Mouse (Mus musculus): Measurements from ENCODE around the gene Lrrc7. TPM values are rescaled to one million over a fixed set of nuclear protein-coding genes. Genes with fewer than 3 reads are reported as not detected.

The Lrrc7 gene
- total and polyA plus RNA-seq, 3 experiments: 0.07 TPM; not detected in 2

- no peak overlapping the region for H3K4me2 ChIP-seq (ENCODE audit: insufficient read depth, low read depth, poor library complexity, severe bottlenecking)
- H3K36me3 ChIP-seq (replicated peaks in 1 of 2; ENCODE audit: control insufficient read depth in 1 of 2, insufficient read depth in 1 of 2, low read length in 1 of 2): no peaks in the 10 kb centered on the region
- dilution Hi-C loops (cut with MboI; ENCODE audit: extremely low pct_ligation_motif_present, extremely low pct_unique_long_range_greater_than_20kb, low sequenced_read_pairs): no loop called here
- H3K4me1 ChIP-seq (ENCODE audit: control insufficient read depth in 1 of 2, insufficient read depth in 2 of 2): peaks cover 0 to 4% of the 10 kb centered on the region in 2 experiments; a peak in 1 of 4 replicates
- DNase-seq (ENCODE audit: extremely low read depth): no peak
- no peak overlapping the region for H3K4me3 ChIP-seq (replicated peaks in 1 of 3; ENCODE audit: low read depth in 2 of 3, low read length in 2 of 3, poor library complexity in 1 of 3)
- H3K9me3 ChIP-seq (replicated peaks; ENCODE audit: low read length): no peaks in the 10 kb centered on the region
- in situ Hi-C loops (cut with MboI; ENCODE audit: low pct_ligation_motif_present, low pct_unique_long_range_greater_than_20kb, low sequenced_read_pairs): no loop called here
- H3K27me3 ChIP-seq (replicated peaks): no peaks in the 10 kb centered on the region
- no peak overlapping the region for H3K9ac ChIP-seq (ENCODE audit: insufficient read depth, low read depth)
- no peaks in the 10 kb centered on the region for H3K79me2 ChIP-seq (replicated peaks; ENCODE audit: control insufficient read depth, extremely low read depth, insufficient read depth, poor library complexity, severe bottlenecking)
- TF ChIP-seq CHD1 (IDR thresholded peaks at IDR 0.05; ENCODE audit: low read depth, low read length) (no peak), E2F4 (IDR thresholded peaks at IDR 0.05; ENCODE audit: insufficient replicate concordance, low read depth, low read length) (no peak), ZC3H11A (IDR thresholded peaks at IDR 0.05; ENCODE audit: low read depth, low read length) (no peak), IRF4 (IDR thresholded peaks at IDR 0.05; ENCODE audit: low read depth, low read length) (no peak), TCF12 (IDR thresholded peaks at IDR 0.05; ENCODE audit: low read depth, low read length) (no peak), TBP (conservative IDR thresholded peaks at IDR 0.05; ENCODE audit: low read depth, low read length) (no peak), MAX (IDR thresholded peaks at IDR 0.05; ENCODE audit: low read length) (no peak), MAZ (IDR thresholded peaks at IDR 0.05; ENCODE audit: low read depth, low read length) (no peak), EP300 (IDR thresholded peaks at IDR 0.05; ENCODE audit: low read length) (no peak), NELFE (IDR thresholded peaks at IDR 0.05; ENCODE audit: low read depth, low read length) (no peak), HCFC1 (IDR thresholded peaks at IDR 0.05; ENCODE audit: low read depth, low read length) (no peak), SIN3A (IDR thresholded peaks at IDR 0.05; ENCODE audit: low read length) (no peak), MAFK (IDR thresholded peaks at IDR 0.05; ENCODE audit: insufficient replicate concordance, low read length) (no peak)
- H3K27ac ChIP-seq (ENCODE audit: insufficient read depth, low read depth): no peak overlapping the region
These were observed 470.4 kb downstream of the Lrrc7 start for GRCm38 (mm10) chr3:158091601-158092000.

GRCm38 (mm10) chr3:158077828-158078227 is 484.2 kb downstream of the Lrrc7 start:
- in situ Hi-C loops (cut with MboI; ENCODE audit: low pct_ligation_motif_present, low pct_unique_long_range_greater_than_20kb, low sequenced_read_pairs): no loop called here
- H3K9me3 ChIP-seq (replicated peaks; ENCODE audit: low read length): no peaks in the 10 kb centered on the region
- peak overlapping the region in 1 of 3 experiments; percentile 11 for H3K4me3 ChIP-seq (replicated peaks in 1 of 3; ENCODE audit: low read depth in 2 of 3, low read length in 2 of 3, poor library complexity in 1 of 3)
- no peak for DNase-seq (ENCODE audit: extremely low read depth)
- peak overlapping the region; percentile 85 for H3K4me2 ChIP-seq (ENCODE audit: insufficient read depth, low read depth, poor library complexity, severe bottlenecking)
- no peaks in the 10 kb centered on the region for H3K27me3 ChIP-seq (replicated peaks)
- peak overlapping the region; percentile 69 for H3K9ac ChIP-seq (ENCODE audit: insufficient read depth, low read depth)
- H3K36me3 ChIP-seq (replicated peaks in 1 of 2; ENCODE audit: control insufficient read depth in 1 of 2, insufficient read depth in 1 of 2, low read length in 1 of 2): no peaks in the 10 kb centered on the region
- no peaks in the 10 kb centered on the region for H3K79me2 ChIP-seq (replicated peaks; ENCODE audit: control insufficient read depth, extremely low read depth, insufficient read depth, poor library complexity, severe bottlenecking)
- H3K27ac ChIP-seq (ENCODE audit: insufficient read depth, low read depth): peak overlapping the region; percentile 87
- H3K4me1 ChIP-seq (ENCODE audit: control insufficient read depth in 1 of 2, insufficient read depth in 2 of 2): peaks cover 16 to 48% of the 10 kb centered on the region in 2 experiments
- dilution Hi-C loops (cut with MboI; ENCODE audit: extremely low pct_ligation_motif_present, extremely low pct_unique_long_range_greater_than_20kb, low sequenced_read_pairs): no loop called here
- TF ChIP-seq CHD1 (IDR thresholded peaks at IDR 0.05; ENCODE audit: low read depth, low read length): no peak
- TF ChIP-seq UBTF (IDR thresholded peaks at IDR 0.05; ENCODE audit: low read depth, low read length): no peak
- no peak for TF ChIP-seq BHLHE40 (IDR thresholded peaks at IDR 0.05; ENCODE audit: low read depth, low read length)
- TF ChIP-seq RAD21 (IDR thresholded peaks at IDR 0.05; ENCODE audit: low read depth, low read length): no peak
- peak; percentile 39 for TF ChIP-seq POLR2A (IDR thresholded peaks at IDR 0.05; ENCODE audit: low read depth, low read length)
- TF ChIP-seq GABPA (IDR thresholded peaks at IDR 0.05; ENCODE audit: insufficient replicate concordance, low read depth, low read length): no peak
- TF ChIP-seq MYC (IDR thresholded peaks at IDR 0.05; ENCODE audit: low read depth, low read length): no peak
- no peak for TF ChIP-seq TCF12 (IDR thresholded peaks at IDR 0.05; ENCODE audit: low read depth, low read length)
- 0 out of 2 replicates have a peak, but pooled peaks have one; percentile 5 for TF ChIP-seq NRF1 (IDR thresholded peaks at IDR 0.05; ENCODE audit: low read depth, low read length)
- TF ChIP-seq EP300 (IDR thresholded peaks at IDR 0.05; ENCODE audit: low read length): no peak

All from CH12.LX (cell line).